Mouse (Mus musculus) neural tube, embryonic 11.5 days (tissue): ENCODE data around the gene Kcnh4. TPM values are rescaled to one million over a fixed set of nuclear protein-coding genes. Genes with fewer than 3 reads are reported as not detected.

Source experiments
- ATAC-seq: fragments of 200-750 bp; cut with Nextera tagmentation; 2 replicates; pipeline ENCODE4 v1.8.0; 2017; ENCODE audit warnings: moderate number of reproducible peaks, mild to moderate bottlenecking, moderate TSS enrichment, moderate library complexity; ENCODE audit not compliant: insufficient read depth, low FRiP score, low TSS enrichment
- DNase-seq: peaks from one replicate; pipeline ENCODE4 v3.0.0-alpha.2; 2015; ENCODE audit warnings: low spot score
- H3K27ac ChIP-seq: fragments of 300-500 bp; sonication (generic); 2 replicates; pipeline ENCODE4 v1.5.1; 2014; ENCODE audit warnings: low read depth, mild to moderate bottlenecking, low read length
- H3K27me3 ChIP-seq: fragments of 300-500 bp; sonication (generic); 2 replicates; pipeline ENCODE4 v1.6.1; 2014; ENCODE audit warnings: mild to moderate bottlenecking, low read length, mixed read lengths; ENCODE audit not compliant: control insufficient read depth, insufficient read depth
- H3K36me3 ChIP-seq: fragments of 300-500 bp; sonication (generic); 2 replicates; pipeline ENCODE4 v1.6.1; 2014; ENCODE audit warnings: mild to moderate bottlenecking, low read length, moderate library complexity, mixed read lengths; ENCODE audit not compliant: control insufficient read depth, insufficient read depth
- H3K4me1 ChIP-seq: fragments of 300-500 bp; sonication (generic); 2 replicates; pipeline ENCODE4 v1.6.1; 2014; ENCODE audit warnings: low read length, mixed read lengths; ENCODE audit not compliant: control insufficient read depth, insufficient read depth
- H3K4me2 ChIP-seq: fragments of 300-500 bp; sonication (generic); 2 replicates; pipeline ENCODE4 v1.6.1; 2014; ENCODE audit warnings: low read depth, mild to moderate bottlenecking, moderate library complexity
- H3K4me3 ChIP-seq: fragments of 300-500 bp; sonication (generic); 2 replicates; pipeline ENCODE4 v1.5.1; 2014; ENCODE audit warnings: low read depth, low read length
- H3K9ac ChIP-seq: fragments of 300-500 bp; sonication (generic); 2 replicates; pipeline ENCODE4 v1.6.1; 2014; ENCODE audit warnings: mild to moderate bottlenecking, low read length
- H3K9me3 ChIP-seq: fragments of 300-500 bp; sonication (generic); 2 replicates; pipeline ENCODE4 v1.6.1; 2016; ENCODE audit warnings: low read length; ENCODE audit not compliant: control insufficient read depth
- WGBS: fragments of 180-500 bp; shearing (Covaris S2); extraction: QIAGEN DNeasy Blood & Tissue Kit; methylation state at CpG from one replicate; pipeline ENCODE4 v1.1.7; 2014; 5-methylcytosine and 5-hydroxymethylcytosine counted together
- polyA plus RNA-seq: library from polyadenylated mRNA; unstranded; fragments of >200 nt; fragmentation: Nextera tagmentation; extraction: Ambion mirVana; gene quantifications from 2 replicates; pipeline ENCODE4 v1.2.1, GENCODE M21; 2014

Gene Kcnh4
- polyA plus RNA-seq, 1 experiment from 2014 or later = 2.4 TPM

- 77% methylated on average over 7 of the region's 7 CpGs for WGBS
- Histone ChIP-seq H3K27ac (no peak within 1 kb of the TSS), H3K27me3 (no peaks in the 10 kb centered on the region), H3K4me3 (no peak within 1 kb of the TSS), H3K9ac (no peak within 1 kb of the TSS), H3K4me2 (no peak within 1 kb of the TSS), H3K4me1 (peaks cover 3% of the 10 kb centered on the region; the same call in 1 of the 2 replicates), H3K36me3 (peaks cover 12% of the 10 kb centered on the region; the same call in 1 of the 2 replicates), H3K9me3 (no peaks in the 10 kb centered on the region)
- no peak for ATAC-seq
- no peak for DNase-seq
These were observed 55.8 kb downstream of the Kcnh4 start, which contains the start of gene Dhx58 for GRCm38 (mm10) chr11:100703851-100704531. Dhx58 (minus strand) TSS chr11:100704271.

GRCm38 (mm10) chr11:100703366-100703765, 56.4 kb downstream of the Kcnh4 start:
- Histone ChIP-seq H3K36me3 (peaks cover 9% of the 10 kb centered on the region; the same call in 1 of the 2 replicates), H3K9me3 (no peaks in the 10 kb centered on the region), H3K9ac (no peak overlapping the region), H3K27ac (no peak overlapping the region), H3K4me3 (no peak overlapping the region), H3K4me1 (peaks cover 3% of the 10 kb centered on the region; the same call in 1 of the 2 replicates), H3K4me2 (no peak overlapping the region), H3K27me3 (no peaks in the 10 kb centered on the region)
- no peak for ATAC-seq
- no peak for DNase-seq
- WGBS = 73% methylated on average over 11 of the region's 11 CpGs

GRCm38 (mm10) chr11:100702906-100703305, 56.8 kb downstream of the Kcnh4 start:
- Histone ChIP-seq H3K4me1 (peaks cover 3% of the 10 kb centered on the region; the same call in 1 of the 2 replicates), H3K27ac (no peak overlapping the region), H3K9ac (no peak overlapping the region), H3K9me3 (no peaks in the 10 kb centered on the region), H3K27me3 (no peaks in the 10 kb centered on the region), H3K4me3 (no peak overlapping the region), H3K36me3 (peaks cover 5% of the 10 kb centered on the region; the same call in 1 of the 2 replicates), H3K4me2 (peak overlapping the region; percentile 17; the same call in 1 of the 2 replicates)
- DNase-seq (no peak), ATAC-seq (no peak)
- 42% methylated on average over 7 of the region's 7 CpGs for WGBS

- DNase-seq (peak; percentile 69), ATAC-seq (no peak)
- H3K4me3 ChIP-seq = no peak overlapping the region
- peak overlapping the region; percentile 17; the same call in 1 of the 2 replicates for H3K4me2 ChIP-seq
- peaks cover 5% of the 10 kb centered on the region; the same call in 1 of the 2 replicates for H3K36me3 ChIP-seq
- H3K27ac ChIP-seq = no peak overlapping the region
- peaks cover 3% of the 10 kb centered on the region; the same call in 1 of the 2 replicates for H3K4me1 ChIP-seq
- WGBS = 38% methylated on average over 19 of the region's 19 CpGs
- no peaks in the 10 kb centered on the region for H3K9me3 ChIP-seq
- H3K27me3 ChIP-seq = no peaks in the 10 kb centered on the region
- H3K9ac ChIP-seq = no peak overlapping the region
These were observed 57.5 kb downstream of the Kcnh4 start for GRCm38 (mm10) chr11:100702081-100702851.

GRCm38 (mm10) chr11:100701301-100701700, 58.4 kb downstream of the Kcnh4 start:
- H3K36me3 ChIP-seq = peaks cover 3% of the 10 kb centered on the region; the same call in 1 of the 2 replicates

DNA sequence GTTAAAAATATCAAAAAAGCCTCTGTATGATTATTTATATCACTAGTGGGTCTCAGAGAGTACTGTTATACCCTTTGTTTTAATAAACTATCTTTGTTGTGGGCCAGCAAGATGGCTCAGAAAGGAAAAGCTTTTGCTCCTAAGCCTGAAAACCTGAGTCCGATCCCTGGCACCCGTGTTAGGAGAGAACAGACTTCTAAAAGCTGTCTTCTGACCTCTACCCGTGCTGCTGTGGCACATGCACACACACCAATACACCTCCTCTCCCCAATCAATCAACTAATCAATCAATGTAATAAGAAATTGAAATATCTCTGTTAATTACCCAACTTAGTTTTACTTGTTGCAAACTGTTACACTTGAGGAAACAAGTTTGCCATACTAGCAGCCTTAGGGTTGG, 59.0 kb downstream of the Kcnh4 start:
- peaks cover 3% of the 10 kb centered on the region; the same call in 1 of the 2 replicates for H3K36me3 ChIP-seq
- H3K9me3 ChIP-seq = no peaks in the 10 kb centered on the region
- no peaks in the 10 kb centered on the region for H3K27me3 ChIP-seq
- H3K27ac ChIP-seq = no peak overlapping the region
- peaks cover 3% of the 10 kb centered on the region; the same call in 1 of the 2 replicates for H3K4me1 ChIP-seq
- 75% methylated on average over 3 of the region's 3 CpGs for WGBS
- H3K9ac ChIP-seq = no peak overlapping the region
- no peak for ATAC-seq
- no peak overlapping the region for H3K4me2 ChIP-seq
- no peak overlapping the region for H3K4me3 ChIP-seq
- no peak for DNase-seq

More at GRCm38 (mm10) chr11:100701301-100701700, 58.4 kb downstream of the Kcnh4 start:
- Histone ChIP-seq H3K9me3 (no peaks in the 10 kb centered on the region), H3K9ac (peak overlapping the region; percentile 29), H3K27me3 (no peaks in the 10 kb centered on the region), H3K4me2 (peak overlapping the region; percentile 35), H3K27ac (no peak overlapping the region), H3K4me3 (peak overlapping the region; percentile 15; the same call in 1 of the 2 replicates), H3K4me1 (peaks cover 3% of the 10 kb centered on the region; the same call in 1 of the 2 replicates)
- DNase-seq (peak; percentile 44), ATAC-seq (no peak)
- 2% methylated on average over 14 of the region's 14 CpGs for WGBS

GRCm38 (mm10) chr11:100697921-100698320, 61.8 kb downstream of the Kcnh4 start:
- no peak for DNase-seq
- no peaks in the 10 kb centered on the region for H3K36me3 ChIP-seq
- H3K27ac ChIP-seq = no peak overlapping the region
- H3K4me1 ChIP-seq = peaks cover 2% of the 10 kb centered on the region; the same call in 1 of the 2 replicates
- H3K9me3 ChIP-seq = no peaks in the 10 kb centered on the region
- WGBS = 68% methylated on average over 7 of the region's 7 CpGs
- no peak overlapping the region for H3K9ac ChIP-seq
- no peaks in the 10 kb centered on the region for H3K27me3 ChIP-seq
- H3K4me2 ChIP-seq = no peak overlapping the region
- no peak for ATAC-seq
- no peak overlapping the region for H3K4me3 ChIP-seq

DNA sequence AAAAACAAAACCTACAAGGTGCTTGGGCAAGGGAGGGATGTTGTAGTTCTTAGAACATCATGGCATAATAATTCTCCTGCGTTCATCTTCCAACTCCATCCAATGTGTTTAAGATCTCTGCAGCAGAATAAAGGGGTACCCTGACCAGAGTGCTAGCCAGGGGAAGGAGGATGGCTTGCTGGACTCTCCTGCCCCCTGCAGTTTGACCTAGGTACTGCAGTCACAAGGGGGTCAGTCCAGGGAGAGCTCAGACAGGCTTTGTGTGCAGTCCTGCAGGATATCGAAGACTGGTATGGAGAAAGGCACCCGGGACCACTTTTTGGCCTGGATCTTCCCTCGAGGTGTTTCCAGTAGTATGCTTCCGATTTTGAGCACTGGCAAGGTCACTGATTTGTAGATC, 64.8 kb downstream of the Kcnh4 start:
- no peak overlapping the region for H3K9ac ChIP-seq
- H3K4me1 ChIP-seq = no peaks in the 10 kb centered on the region; the same call in 1 of the 2 replicates
- no peaks in the 10 kb centered on the region for H3K36me3 ChIP-seq
- no peak overlapping the region for H3K4me3 ChIP-seq
- H3K27me3 ChIP-seq = peaks cover 18% of the 10 kb centered on the region
- 46% methylated on average over 5 of the region's 5 CpGs for WGBS
- ATAC-seq = no peak
- no peaks in the 10 kb centered on the region for H3K9me3 ChIP-seq
- H3K4me2 ChIP-seq = no peak overlapping the region
- DNase-seq = peak; percentile 75
- H3K27ac ChIP-seq = no peak overlapping the region
